Mouse (Mus musculus): Measurements from ENCODE around the gene Phldb2. TPM values are rescaled to one million over a fixed set of nuclear protein-coding genes. Genes with fewer than 3 reads are reported as not detected.

The Phldb2 gene
- polyA plus RNA-seq, 1 experiment from 2014 or later = 24.3 TPM

- 68% methylated on average over 4 of the region's 4 CpGs for WGBS
- H3K4me2 ChIP-seq = no peak overlapping the region
- no peaks in the 10 kb centered on the region for H3K36me3 ChIP-seq (ENCODE audit: control insufficient read depth, insufficient read depth, low read length)
- H3K9ac ChIP-seq (ENCODE audit: low read depth, low read length) = no peak overlapping the region
- peaks cover 3% of the 10 kb centered on the region for H3K4me1 ChIP-seq (replicated peaks; ENCODE audit: control insufficient read depth, insufficient read depth, low read length)
- H3K9me3 ChIP-seq (ENCODE audit: control insufficient read depth, low read length) = no peaks in the 10 kb centered on the region
- DNase-seq (ENCODE audit: low spot score) (no peak), ATAC-seq (replicated peaks; ENCODE audit: low FRiP score) (no peak)
- no peak overlapping the region for H3K4me3 ChIP-seq (ENCODE audit: low read depth, low read length)
- H3K27me3 ChIP-seq (replicated peaks; ENCODE audit: control insufficient read depth, insufficient read depth, low read length) = no peaks in the 10 kb centered on the region
- no peak overlapping the region for H3K27ac ChIP-seq (ENCODE audit: low read depth, low read length)
Observed at GRCm38 (mm10) chr16:45890471-45891200, 62.8 kb downstream of the Phldb2 start.

- Histone ChIP-seq H3K27me3 (replicated peaks; ENCODE audit: control insufficient read depth, insufficient read depth, low read length) (no peaks in the 10 kb centered on the region), H3K9ac (ENCODE audit: low read depth, low read length) (no peak overlapping the region), H3K4me1 (replicated peaks; ENCODE audit: control insufficient read depth, insufficient read depth, low read length) (peaks cover 3% of the 10 kb centered on the region), H3K36me3 (ENCODE audit: control insufficient read depth, insufficient read depth, low read length) (no peaks in the 10 kb centered on the region), H3K9me3 (ENCODE audit: control insufficient read depth, low read length) (no peaks in the 10 kb centered on the region), H3K4me3 (ENCODE audit: low read depth, low read length) (no peak overlapping the region), H3K27ac (ENCODE audit: low read depth, low read length) (no peak overlapping the region), H3K4me2 (no peak overlapping the region)
- DNase-seq (ENCODE audit: low spot score) (no peak), ATAC-seq (replicated peaks; ENCODE audit: low FRiP score) (no peak)
- WGBS = 57% methylated on average over 4 of the region's 4 CpGs
Observed at GRCm38 (mm10) chr16:45889636-45890035, 63.8 kb downstream of the Phldb2 start.

DNA sequence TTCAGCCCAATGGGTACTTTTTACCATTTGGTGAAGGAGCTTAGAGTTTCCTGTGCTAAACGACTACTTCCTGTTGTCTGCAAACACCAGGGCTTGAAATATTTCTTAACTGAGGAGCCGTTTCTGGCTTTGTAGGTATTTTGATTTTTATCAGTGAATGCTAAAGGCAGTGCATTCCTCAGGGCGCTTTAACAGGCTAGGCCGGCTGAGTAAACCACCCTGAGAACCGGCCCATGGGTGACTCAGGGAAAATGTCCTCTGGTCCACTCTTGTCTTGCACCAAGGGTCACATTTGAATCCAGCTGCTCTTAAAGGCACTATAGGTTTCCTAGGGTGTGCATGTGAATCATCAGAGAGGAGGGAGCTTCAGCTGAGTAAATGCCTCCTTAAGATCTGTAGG lies 66.8 kb downstream of the Phldb2 start:
- Histone ChIP-seq H3K4me1 (replicated peaks; ENCODE audit: control insufficient read depth, insufficient read depth, low read length) (no peaks in the 10 kb centered on the region), H3K4me2 (no peak overlapping the region), H3K27me3 (replicated peaks; ENCODE audit: control insufficient read depth, insufficient read depth, low read length) (no peaks in the 10 kb centered on the region), H3K9me3 (ENCODE audit: control insufficient read depth, low read length) (no peaks in the 10 kb centered on the region), H3K9ac (ENCODE audit: low read depth, low read length) (no peak overlapping the region), H3K27ac (ENCODE audit: low read depth, low read length) (no peak overlapping the region), H3K4me3 (ENCODE audit: low read depth, low read length) (no peak overlapping the region), H3K36me3 (ENCODE audit: control insufficient read depth, insufficient read depth, low read length) (no peaks in the 10 kb centered on the region)
- DNase-seq (ENCODE audit: low spot score) (no peak), ATAC-seq (replicated peaks; ENCODE audit: low FRiP score) (no peak)
- WGBS = 43% methylated on average over 5 of the region's 5 CpGs

DNA sequence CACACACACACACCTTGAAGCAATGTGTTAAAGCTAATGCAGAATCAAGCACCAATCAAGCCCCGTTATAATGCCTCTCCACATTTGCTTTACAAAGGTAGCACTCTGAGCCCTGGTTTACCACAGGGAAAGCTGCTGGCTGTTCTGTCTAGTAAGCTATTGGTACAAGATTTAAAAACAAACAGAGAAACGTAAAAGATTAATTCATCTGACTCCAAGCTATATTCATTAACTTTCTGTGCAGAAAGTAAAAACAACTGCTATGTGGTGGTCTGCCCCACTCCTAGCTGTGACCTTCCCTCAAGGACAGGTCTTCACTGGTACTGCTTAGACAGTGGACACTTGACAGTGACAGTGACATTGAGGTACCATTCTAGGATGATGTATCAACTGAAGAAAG lies 69.2 kb downstream of the Phldb2 start:
- Histone ChIP-seq H3K9ac (ENCODE audit: low read depth, low read length) (no peak overlapping the region), H3K4me1 (replicated peaks; ENCODE audit: control insufficient read depth, insufficient read depth, low read length) (no peaks in the 10 kb centered on the region), H3K4me2 (no peak overlapping the region), H3K27me3 (replicated peaks; ENCODE audit: control insufficient read depth, insufficient read depth, low read length) (no peaks in the 10 kb centered on the region), H3K27ac (ENCODE audit: low read depth, low read length) (no peak overlapping the region), H3K36me3 (ENCODE audit: control insufficient read depth, insufficient read depth, low read length) (no peaks in the 10 kb centered on the region), H3K4me3 (ENCODE audit: low read depth, low read length) (no peak overlapping the region), H3K9me3 (ENCODE audit: control insufficient read depth, low read length) (no peaks in the 10 kb centered on the region)
- ATAC-seq (replicated peaks; ENCODE audit: low FRiP score) (no peak), DNase-seq (ENCODE audit: low spot score) (no peak)
- 81% methylated on average over 2 of the region's 2 CpGs for WGBS

DNA sequence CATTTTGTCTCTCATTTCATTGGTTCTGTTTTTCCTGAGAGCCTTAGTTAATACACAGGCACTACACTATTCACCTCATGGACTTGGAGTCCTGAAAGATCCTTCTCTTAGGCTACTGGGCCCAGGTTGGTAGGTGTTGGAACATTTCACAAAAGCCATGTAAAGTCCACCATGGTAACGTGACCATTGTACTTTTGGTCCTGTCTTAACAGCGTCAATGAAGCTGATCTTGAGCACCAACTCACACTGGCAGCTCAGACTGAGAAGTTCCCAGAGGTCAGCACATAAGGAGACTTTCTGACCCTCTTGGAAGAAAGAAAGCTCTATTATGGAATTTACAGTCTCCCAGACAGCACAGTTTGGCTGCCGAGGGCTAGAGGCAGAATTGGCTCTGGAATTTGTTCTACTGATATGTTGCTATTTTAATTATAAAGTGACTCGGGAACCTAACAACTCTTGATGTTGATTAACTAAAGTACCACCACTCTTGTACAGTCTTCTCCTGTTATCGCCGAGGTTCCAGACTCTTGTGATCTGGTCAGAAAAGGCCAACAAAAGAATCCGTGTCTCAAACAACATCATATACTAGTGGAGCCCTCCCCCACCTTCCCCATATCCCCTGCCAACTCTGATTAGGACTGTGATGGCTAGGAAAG lies 72.1 kb downstream of the Phldb2 start:
- ATAC-seq (replicated peaks; ENCODE audit: low FRiP score) = no peak
- no peak for DNase-seq (ENCODE audit: low spot score)
- Histone ChIP-seq H3K27ac (ENCODE audit: low read depth, low read length) (no peak overlapping the region), H3K27me3 (replicated peaks; ENCODE audit: control insufficient read depth, insufficient read depth, low read length) (no peaks in the 10 kb centered on the region), H3K9ac (ENCODE audit: low read depth, low read length) (no peak overlapping the region), H3K4me2 (no peak overlapping the region), H3K9me3 (ENCODE audit: control insufficient read depth, low read length) (no peaks in the 10 kb centered on the region), H3K4me1 (replicated peaks; ENCODE audit: control insufficient read depth, insufficient read depth, low read length) (no peaks in the 10 kb centered on the region), H3K4me3 (ENCODE audit: low read depth, low read length) (no peak overlapping the region), H3K36me3 (ENCODE audit: control insufficient read depth, insufficient read depth, low read length) (no peaks in the 10 kb centered on the region)
- 73% methylated on average over 7 of the region's 7 CpGs for WGBS

- no peak overlapping the region for H3K27ac ChIP-seq (ENCODE audit: low read depth, low read length)
Observed at GRCm38 (mm10) chr16:45880101-45880751, 73.2 kb downstream of the Phldb2 start.

GRCm38 (mm10) chr16:45877739-45878138 lies 75.7 kb downstream of the Phldb2 start:
- WGBS = 67% methylated on average over 1 of the region's 1 CpGs
- Histone ChIP-seq H3K4me1 (replicated peaks; ENCODE audit: control insufficient read depth, insufficient read depth, low read length) (no peaks in the 10 kb centered on the region), H3K27ac (ENCODE audit: low read depth, low read length) (no peak overlapping the region), H3K27me3 (replicated peaks; ENCODE audit: control insufficient read depth, insufficient read depth, low read length) (no peaks in the 10 kb centered on the region), H3K9me3 (ENCODE audit: control insufficient read depth, low read length) (no peaks in the 10 kb centered on the region), H3K9ac (ENCODE audit: low read depth, low read length) (no peak overlapping the region), H3K36me3 (ENCODE audit: control insufficient read depth, insufficient read depth, low read length) (no peaks in the 10 kb centered on the region), H3K4me2 (no peak overlapping the region), H3K4me3 (ENCODE audit: low read depth, low read length) (no peak overlapping the region)
- DNase-seq (ENCODE audit: low spot score) (no peak), ATAC-seq (replicated peaks; ENCODE audit: low FRiP score) (no peak)

More at GRCm38 (mm10) chr16:45880101-45880751, 73.2 kb downstream of the Phldb2 start:
- Histone ChIP-seq H3K4me2 (no peak overlapping the region), H3K9ac (ENCODE audit: low read depth, low read length) (no peak overlapping the region), H3K9me3 (ENCODE audit: control insufficient read depth, low read length) (no peaks in the 10 kb centered on the region), H3K4me3 (ENCODE audit: low read depth, low read length) (no peak overlapping the region), H3K4me1 (replicated peaks; ENCODE audit: control insufficient read depth, insufficient read depth, low read length) (no peaks in the 10 kb centered on the region), H3K27me3 (replicated peaks; ENCODE audit: control insufficient read depth, insufficient read depth, low read length) (no peaks in the 10 kb centered on the region), H3K36me3 (ENCODE audit: control insufficient read depth, insufficient read depth, low read length) (no peaks in the 10 kb centered on the region)
- ATAC-seq (replicated peaks; ENCODE audit: low FRiP score) (no peak), DNase-seq (ENCODE audit: low spot score) (no peak)
- 77% methylated on average over 6 of the region's 6 CpGs for WGBS

- Histone ChIP-seq H3K27ac (ENCODE audit: low read depth, low read length) (no peak overlapping the region), H3K9me3 (ENCODE audit: control insufficient read depth, low read length) (no peaks in the 10 kb centered on the region), H3K4me3 (ENCODE audit: low read depth, low read length) (no peak overlapping the region), H3K27me3 (replicated peaks; ENCODE audit: control insufficient read depth, insufficient read depth, low read length) (no peaks in the 10 kb centered on the region), H3K4me2 (no peak overlapping the region), H3K9ac (ENCODE audit: low read depth, low read length) (no peak overlapping the region), H3K36me3 (ENCODE audit: control insufficient read depth, insufficient read depth, low read length) (no peaks in the 10 kb centered on the region), H3K4me1 (replicated peaks; ENCODE audit: control insufficient read depth, insufficient read depth, low read length) (no peaks in the 10 kb centered on the region)
- ATAC-seq (replicated peaks; ENCODE audit: low FRiP score) (no peak), DNase-seq (ENCODE audit: low spot score) (no peak)
- 77% methylated on average over 5 of the region's 5 CpGs for WGBS
Observed at GRCm38 (mm10) chr16:45877171-45877570, 76.2 kb downstream of the Phldb2 start.

Measured in liver, embryonic 11.5 days (tissue).